In the genomic region with DNA sequence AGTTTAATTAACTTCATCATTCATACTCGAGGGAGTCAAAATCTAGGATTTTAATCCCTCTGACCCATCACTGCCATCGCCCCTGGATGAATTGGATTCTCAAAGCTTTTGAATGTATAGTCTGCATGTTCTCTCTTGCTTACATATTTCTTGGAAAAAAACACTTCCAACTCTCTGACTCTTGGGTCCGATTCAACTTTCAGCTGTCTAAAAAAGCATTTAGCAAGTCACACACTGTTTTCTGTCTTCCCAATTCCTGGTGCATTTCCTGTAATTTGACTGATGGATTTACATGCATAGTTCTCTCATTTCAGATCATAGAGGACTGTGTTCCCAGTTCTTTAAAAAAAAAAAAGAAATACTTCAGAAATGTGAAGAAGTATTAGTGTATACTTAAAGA, we compare ENCODE assay signal across 24 mouse cellular contexts.
"Had no signal": no experiment of that assay in that cellular context is flagged by ENCODE, and none has a peak within 500 bp of the region (broad histone marks: within the 10 kb centered on the region; RNA-seq: fewer than 3 reads in every experiment).

No protein-coding gene starts in this region.

- H3K9me3 ChIP-seq: heart, embryonic 10.5 days; intestine, embryonic 15.5 days; limb, embryonic 10.5 days had no signal

- H3K4me2 ChIP-seq: heart, embryonic 12.5 days; hindbrain, embryonic 12.5 days; hindbrain, embryonic 14.5 days; intestine, embryonic 15.5 days; limb, embryonic 12.5 days had no signal

- H3K9ac ChIP-seq: heart, embryonic 12.5 days; hindbrain, embryonic 12.5 days; hindbrain, embryonic 14.5 days; intestine, embryonic 15.5 days; limb, embryonic 12.5 days had no signal

- H3K4me1 ChIP-seq: heart, embryonic 10.5 days; hindbrain, embryonic 10.5 days; hindbrain, embryonic 12.5 days; intestine, embryonic 15.5 days; limb, embryonic 10.5 days; limb, embryonic 12.5 days had no signal

- ATAC-seq: hindbrain, embryonic 16.5 days; inflammation-experienced regulatory T-cells, adult 6 months; intestine, embryonic 15.5 days; intestine, postnatal 0 days had no signal

- H3K27me3 ChIP-seq: heart, embryonic 12.5 days; hindbrain, embryonic 12.5 days; intestine, embryonic 15.5 days; limb, embryonic 12.5 days had no signal

- H3K36me3 ChIP-seq: heart, embryonic 10.5 days; heart, embryonic 12.5 days; hindbrain, embryonic 10.5 days; hindbrain, embryonic 12.5 days; intestine, embryonic 15.5 days; limb, embryonic 10.5 days; limb, embryonic 12.5 days had no signal

- H3K4me3 ChIP-seq: gastrocnemius, adult 2 months; heart, embryonic 10.5 days; heart, embryonic 12.5 days; hindbrain, embryonic 10.5 days; hindbrain, embryonic 12.5 days; intestine, embryonic 15.5 days; layer of hippocampus, adult 2 months; left cerebral cortex, adult 2 months; limb, embryonic 10.5 days; limb, embryonic 12.5 days had no signal

- H3K27ac ChIP-seq: gastrocnemius, adult 2 months; heart, embryonic 10.5 days; hindbrain, embryonic 10.5 days; hindbrain, embryonic 12.5 days; hindbrain, embryonic 14.5 days; intestine, embryonic 15.5 days; layer of hippocampus, adult 2 months; left cerebral cortex, adult 2 months; limb, embryonic 10.5 days; limb, embryonic 12.5 days had no signal

- DNase-seq: gastrocnemius, adult 2 months; gastrocnemius, postnatal 10 days; gastrocnemius, postnatal 25 days; heart, adult 18-20 months; heart, postnatal 10 days; heart, postnatal 4 days; kidney, adult 18-20 months; kidney, adult 8-10 months; kidney, postnatal 10 days; kidney, postnatal 25 days; kidney, postnatal 4 days had no signal
